Mouse (Mus musculus): ENCODE measurements around the gene Fbxo48. TPM values are rescaled to one million over a fixed set of nuclear protein-coding genes. Genes with fewer than 3 reads are reported as not detected.
A peak's percentile ranks its signal among the peaks of the same experiment; 100 is the strongest.

The Fbxo48 gene
- total RNA-seq, 1 experiment from 2014 or later = 14.3 TPM

- ATAC-seq (replicated peaks; ENCODE audit: low read depth, poor library complexity, severe bottlenecking) = peak; percentile 82
These were observed 16.6 kb downstream of the Fbxo48 start for GRCm38 (mm10) chr11:16967806-16968205.

- ATAC-seq (replicated peaks; ENCODE audit: low read depth, poor library complexity, severe bottlenecking) = peak; percentile 76
These were observed 18.5 kb downstream of the Fbxo48 start for GRCm38 (mm10) chr11:16969650-16970049.

GRCm38 (mm10) chr11:16972027-16972426, 20.9 kb downstream of the Fbxo48 start:
- ATAC-seq (replicated peaks; ENCODE audit: low read depth, poor library complexity, severe bottlenecking) = no peak

- no peak for ATAC-seq (replicated peaks; ENCODE audit: low read depth, poor library complexity, severe bottlenecking)
These were observed 21.9 kb downstream of the Fbxo48 start for GRCm38 (mm10) chr11:16973086-16973485.

GRCm38 (mm10) chr11:16976937-16977336, 25.8 kb downstream of the Fbxo48 start:
- ATAC-seq (replicated peaks; ENCODE audit: low read depth, poor library complexity, severe bottlenecking) = peak; percentile 84

GRCm38 (mm10) chr11:16977611-16978010, 26.4 kb downstream of the Fbxo48 start:
- ATAC-seq (replicated peaks; ENCODE audit: low read depth, poor library complexity, severe bottlenecking) = peak; percentile 40

GRCm38 (mm10) chr11:16978161-16978707, 27.1 kb downstream of the Fbxo48 start:
- ATAC-seq (replicated peaks; ENCODE audit: low read depth, poor library complexity, severe bottlenecking) = peak; percentile 45

GRCm38 (mm10) chr11:16986550-16987187, 35.5 kb downstream of the Fbxo48 start:
- no peak for ATAC-seq (replicated peaks; ENCODE audit: low read depth, poor library complexity, severe bottlenecking)

GRCm38 (mm10) chr11:16987745-16988328, 36.7 kb downstream of the Fbxo48 start:
- ATAC-seq (replicated peaks; ENCODE audit: low read depth, poor library complexity, severe bottlenecking) = peak; percentile 53

GRCm38 (mm10) chr11:16989885-16990284, 38.7 kb downstream of the Fbxo48 start:
- ATAC-seq (replicated peaks; ENCODE audit: low read depth, poor library complexity, severe bottlenecking) = no peak

- ATAC-seq (replicated peaks; ENCODE audit: low read depth, poor library complexity, severe bottlenecking) = peak; percentile 30; the same call in 1 of the 2 replicates
These were observed 41.7 kb downstream of the Fbxo48 start for GRCm38 (mm10) chr11:16992880-16993279.

- no peak for ATAC-seq (replicated peaks; ENCODE audit: low read depth, poor library complexity, severe bottlenecking)
These were observed 45.6 kb downstream of the Fbxo48 start for GRCm38 (mm10) chr11:16996818-16997217.

GRCm38 (mm10) chr11:16997465-16997864, 46.3 kb downstream of the Fbxo48 start:
- no peak for ATAC-seq (replicated peaks; ENCODE audit: low read depth, poor library complexity, severe bottlenecking)

GRCm38 (mm10) chr11:16999387-16999786, 48.2 kb downstream of the Fbxo48 start:
- ATAC-seq (replicated peaks; ENCODE audit: low read depth, poor library complexity, severe bottlenecking) = peak; percentile 20

- ATAC-seq (replicated peaks; ENCODE audit: low read depth, poor library complexity, severe bottlenecking) = no peak
These were observed 48.8 kb downstream of the Fbxo48 start for GRCm38 (mm10) chr11:16999933-17000332.

- peak; percentile 18 for ATAC-seq (replicated peaks; ENCODE audit: low read depth, poor library complexity, severe bottlenecking)
These were observed 49.5 kb downstream of the Fbxo48 start for GRCm38 (mm10) chr11:17000353-17001334.

GRCm38 (mm10) chr11:17002739-17003373, 51.7 kb downstream of the Fbxo48 start:
- ATAC-seq (replicated peaks; ENCODE audit: low read depth, poor library complexity, severe bottlenecking) = peak; percentile 29

GRCm38 (mm10) chr11:17003757-17004156, 52.6 kb downstream of the Fbxo48 start:
- no peak for ATAC-seq (replicated peaks; ENCODE audit: low read depth, poor library complexity, severe bottlenecking)
